Mouse (Mus musculus) intestine, embryonic 14.5 days (tissue): ENCODE data around the gene Mcm3ap. TPM values are rescaled to one million over a fixed set of nuclear protein-coding genes. Genes with fewer than 3 reads are reported as not detected.

Source experiments
- ATAC-seq: fragments of 200-750 bp; cut with Nextera tagmentation; replicated peaks from 2 replicates; pipeline ENCODE4 v1.8.0; 2017; ENCODE audit warnings: low read depth, moderate number of reproducible peaks, moderate TSS enrichment, moderate library complexity; ENCODE audit not compliant: low FRiP score, low TSS enrichment
- DNase-seq: peaks from one replicate; pipeline ENCODE4 v3.0.0-alpha.2; 2018; ENCODE audit warnings: low spot score
- H3K27ac ChIP-seq: fragments of 300-500 bp; sonication (generic); 2 replicates; pipeline ENCODE4 v1.5.1; 2014; ENCODE audit warnings: low read depth, mild to moderate bottlenecking, control low read depth
- H3K27me3 ChIP-seq: fragments of 300-500 bp; sonication (generic); replicated peaks from 2 replicates; pipeline ENCODE4 v1.6.1; 2014; ENCODE audit warnings: low read length, control low read depth; ENCODE audit not compliant: control insufficient read depth, insufficient read depth
- H3K36me3 ChIP-seq: fragments of 300-500 bp; sonication (generic); 2 replicates; pipeline ENCODE4 v1.6.1; 2014; ENCODE audit warnings: low read length, control low read depth; ENCODE audit not compliant: control insufficient read depth, insufficient read depth
- H3K4me1 ChIP-seq: fragments of 300-500 bp; sonication (generic); replicated peaks from 2 replicates; pipeline ENCODE4 v1.6.1; 2014; ENCODE audit warnings: low read length, control low read depth, mixed read lengths; ENCODE audit not compliant: control insufficient read depth, insufficient read depth
- H3K4me2 ChIP-seq: fragments of 300-500 bp; sonication (generic); 2 replicates; pipeline ENCODE4 v1.6.1; 2014; ENCODE audit warnings: low read length
- H3K4me3 ChIP-seq: fragments of 300-500 bp; sonication (generic); 2 replicates; pipeline ENCODE4 v1.5.1; 2014; ENCODE audit warnings: low read depth, low read length, control low read depth, mixed read lengths
- H3K9ac ChIP-seq: fragments of 300-500 bp; sonication (generic); 2 replicates; pipeline ENCODE4 v1.6.1; 2014; ENCODE audit warnings: mild to moderate bottlenecking, low read length
- H3K9me3 ChIP-seq: fragments of 300-500 bp; sonication (generic); 2 replicates; pipeline ENCODE4 v1.6.1; 2016; ENCODE audit warnings: low read length, control low read depth; ENCODE audit not compliant: control insufficient read depth
- WGBS: fragments of 180-500 bp; shearing (Covaris S2); extraction: QIAGEN DNeasy Blood & Tissue Kit; methylation state at CpG from one replicate; pipeline ENCODE4 v1.1.7; 2014; 5-methylcytosine and 5-hydroxymethylcytosine counted together
- polyA plus RNA-seq: library from polyadenylated mRNA; unstranded; fragments of >200 nt; fragmentation: Nextera tagmentation; extraction: Ambion mirVana; gene quantifications from 2 replicates; pipeline ENCODE4 v1.2.1, GENCODE M21; 2014

The Mcm3ap gene
- polyA plus RNA-seq, 1 experiment from 2014 or later: 56.2 TPM

DNA sequence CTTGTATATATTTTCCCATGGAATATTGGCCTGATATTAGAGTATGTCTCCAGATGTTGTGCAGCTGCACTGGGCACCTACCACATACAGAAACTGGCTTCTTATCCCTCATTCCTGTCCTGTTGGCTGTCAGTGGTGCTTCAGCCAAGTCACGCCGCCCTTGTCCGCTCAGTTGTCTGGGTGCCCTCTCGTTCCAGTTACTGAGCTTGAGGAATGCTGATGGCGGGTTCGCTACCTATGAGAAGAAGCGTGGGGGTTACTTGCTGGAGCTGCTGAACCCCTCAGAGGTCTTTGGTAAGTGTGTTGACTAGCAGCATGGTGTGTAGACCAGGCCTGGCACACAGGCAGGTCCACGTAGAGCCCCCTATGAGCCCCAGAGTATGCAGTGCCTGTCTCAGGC, 77.8 kb downstream of the Mcm3ap start:
- Histone ChIP-seq H3K9me3 (no peaks in the 10 kb centered on the region), H3K27ac (no peak overlapping the region), H3K4me2 (no peak overlapping the region), H3K4me1 (no peaks in the 10 kb centered on the region), H3K27me3 (no peaks in the 10 kb centered on the region), H3K36me3 (peaks cover 100% of the 10 kb centered on the region), H3K4me3 (no peak overlapping the region), H3K9ac (no peak overlapping the region)
- no peak for ATAC-seq
- 97% methylated on average over 8 of the region's 8 CpGs for WGBS
- DNase-seq: no peak

- peaks cover 100% of the 10 kb centered on the region for H3K36me3 ChIP-seq
- no peaks in the 10 kb centered on the region for H3K9me3 ChIP-seq
- no peak for ATAC-seq
- no peak overlapping the region for H3K4me2 ChIP-seq
- no peak overlapping the region for H3K27ac ChIP-seq
- DNase-seq: no peak
- H3K27me3 ChIP-seq: no peaks in the 10 kb centered on the region
- H3K4me3 ChIP-seq: no peak overlapping the region
- WGBS: 91% methylated on average over 8 of the region's 8 CpGs
- H3K9ac ChIP-seq: no peak overlapping the region
- H3K4me1 ChIP-seq: no peaks in the 10 kb centered on the region
Measured at GRCm38 (mm10) chr10:76548218-76548617, 79.5 kb downstream of the Mcm3ap start.

- Histone ChIP-seq H3K4me2 (no peak overlapping the region), H3K9ac (no peak overlapping the region), H3K36me3 (peaks cover 97% of the 10 kb centered on the region), H3K4me1 (no peaks in the 10 kb centered on the region), H3K27me3 (no peaks in the 10 kb centered on the region), H3K27ac (no peak overlapping the region), H3K9me3 (no peaks in the 10 kb centered on the region), H3K4me3 (no peak overlapping the region)
- WGBS: 85% methylated on average over 5 of the region's 5 CpGs
- ATAC-seq: no peak
- DNase-seq: no peak
Measured at GRCm38 (mm10) chr10:76550458-76550857, 81.7 kb downstream of the Mcm3ap start.

DNA sequence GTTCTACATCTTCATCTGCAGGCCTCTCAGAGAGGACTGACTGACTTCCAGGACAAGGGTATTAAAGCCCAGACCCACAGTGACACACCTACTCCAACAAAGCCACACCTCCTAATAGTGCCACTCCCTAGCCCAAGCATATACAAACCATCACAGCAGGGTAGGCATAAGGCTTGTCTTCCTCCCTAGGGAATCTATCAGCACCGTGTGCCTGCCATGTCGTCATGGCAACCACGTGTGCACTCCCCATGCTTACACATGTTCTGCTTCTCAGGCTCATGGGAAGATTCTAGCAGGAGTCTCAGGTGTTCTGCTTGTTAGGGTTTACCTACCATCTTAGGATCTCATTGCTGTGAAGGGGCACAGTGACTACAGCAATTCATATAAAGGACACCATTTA, 82.8 kb downstream of the Mcm3ap start:
- H3K27me3 ChIP-seq: no peaks in the 10 kb centered on the region
- H3K4me1 ChIP-seq: no peaks in the 10 kb centered on the region
- peaks cover 90% of the 10 kb centered on the region for H3K36me3 ChIP-seq
- H3K27ac ChIP-seq: no peak overlapping the region
- ATAC-seq (no peak), DNase-seq (no peak)
- WGBS: 79% methylated on average over 3 of the region's 3 CpGs
- H3K9me3 ChIP-seq: no peaks in the 10 kb centered on the region
- H3K4me2 ChIP-seq: no peak overlapping the region
- H3K9ac ChIP-seq: no peak overlapping the region
- H3K4me3 ChIP-seq: no peak overlapping the region

- H3K36me3 ChIP-seq: peaks cover 65% of the 10 kb centered on the region
- no peaks in the 10 kb centered on the region for H3K9me3 ChIP-seq
- DNase-seq (no peak), ATAC-seq (no peak)
- H3K4me1 ChIP-seq: no peaks in the 10 kb centered on the region
- no peak overlapping the region for H3K9ac ChIP-seq
- H3K4me3 ChIP-seq: no peak overlapping the region
- H3K27me3 ChIP-seq: no peaks in the 10 kb centered on the region
- no peak overlapping the region for H3K4me2 ChIP-seq
- no peak overlapping the region for H3K27ac ChIP-seq
- 89% methylated on average over 5 of the region's 5 CpGs for WGBS
Measured at GRCm38 (mm10) chr10:76554061-76554460, 85.3 kb downstream of the Mcm3ap start.

- no peaks in the 10 kb centered on the region for H3K4me1 ChIP-seq
- ATAC-seq: no peak
Measured at GRCm38 (mm10) chr10:76561972-76562371, 93.2 kb downstream of the Mcm3ap start, which contains the start of gene Spatc1l. Gene Spatc1l (plus strand): TSS chr10:76562272.

More at GRCm38 (mm10) chr10:76561972-76562371, 93.2 kb downstream of the Mcm3ap start, which contains the start of gene Spatc1l:
- no peaks in the 10 kb centered on the region for H3K27me3 ChIP-seq
- 86% methylated on average over 10 of the region's 10 CpGs for WGBS
- no peak within 1 kb of the TSS for H3K4me2 ChIP-seq
- no peak for DNase-seq
- H3K27ac ChIP-seq: no peak within 1 kb of the TSS
- no peak within 1 kb of the TSS for H3K4me3 ChIP-seq
- H3K36me3 ChIP-seq: no peaks in the 10 kb centered on the region
- no peak within 1 kb of the TSS for H3K9ac ChIP-seq
- H3K9me3 ChIP-seq: no peaks in the 10 kb centered on the region

Other genes starting within 250 kb of the Mcm3ap start
- gene Prmt2, start 231.1 kb upstream of the Mcm3ap start, polyA plus RNA-seq: 53.6 and 61.8 TPM in 2 replicates
- 1.2 and 1.4 TPM in 2 replicates for gene S100b, start 215.1 kb upstream of the Mcm3ap start, polyA plus RNA-seq
- 5.7 and 6.6 TPM in 2 replicates for gene Dip2a, start 123.6 kb upstream of the Mcm3ap start, polyA plus RNA-seq
- not detected in 2 replicates for gene AC141477.1, start 28.5 kb upstream of the Mcm3ap start, polyA plus RNA-seq
- 20.1 and 22.2 TPM in 2 replicates for gene Pcnt, start 26.1 kb upstream of the Mcm3ap start, polyA plus RNA-seq
- gene 2610028H24Rik, start 19.8 kb upstream of the Mcm3ap start, polyA plus RNA-seq: not detected in 2 replicates
- gene Ybey, start 187 bp downstream of the Mcm3ap start, polyA plus RNA-seq: 4.7 and 5.4 TPM in 2 replicates
- gene Lss, start 62.7 kb downstream of the Mcm3ap start, polyA plus RNA-seq: 56.3 and 62.4 TPM in 2 replicates
- 0.18 TPM in 1 of 2 replicates, not detected in the other for gene Spatc1l, start 93.3 kb downstream of the Mcm3ap start, polyA plus RNA-seq
- 0.11 TPM in 1 of 2 replicates, not detected in the other for gene Ftcd, start 106.7 kb downstream of the Mcm3ap start, polyA plus RNA-seq
- gene Col6a2, start 154.7 kb downstream of the Mcm3ap start, polyA plus RNA-seq: 164 and 184 TPM in 2 replicates